Mouse (Mus musculus) embryonic facial prominence, embryonic 11.5 days (tissue): ENCODE data around the gene Sec22a. TPM values are rescaled to one million over a fixed set of nuclear protein-coding genes. Genes with fewer than 3 reads are reported as not detected.

Source experiments
- ATAC-seq: fragments of 200-750 bp; cut with Nextera tagmentation; replicated peaks from 2 replicates; pipeline ENCODE4 v1.8.0; 2017; ENCODE audit warnings: low read depth; ENCODE audit not compliant: insufficient number of reproducible peaks, low FRiP score, low TSS enrichment
- DNase-seq: peaks from one replicate; pipeline ENCODE4 v3.0.0-alpha.2; 2015; ENCODE audit warnings: low spot score
- H3K27ac ChIP-seq: fragments of 300-500 bp; sonication (generic); replicated peaks from 2 replicates; pipeline ENCODE4 v1.5.1; 2014; ENCODE audit warnings: mild to moderate bottlenecking, low read depth, low read length, control low read depth
- H3K27me3 ChIP-seq: fragments of 300-500 bp; sonication (generic); 2 replicates; pipeline ENCODE4 v1.6.1; 2014; ENCODE audit warnings: mild to moderate bottlenecking, low read length, moderate library complexity, mixed read lengths; ENCODE audit not compliant: control insufficient read depth, insufficient read depth
- H3K36me3 ChIP-seq: fragments of 300-500 bp; sonication (generic); replicated peaks from 2 replicates; pipeline ENCODE4 v1.6.1; 2014; ENCODE audit warnings: low read depth, mild to moderate bottlenecking, low read length, moderate library complexity, mixed read lengths; ENCODE audit not compliant: control insufficient read depth, insufficient read depth
- H3K4me1 ChIP-seq: fragments of 300-500 bp; sonication (generic); 2 replicates; pipeline ENCODE4 v1.6.1; 2014; ENCODE audit warnings: low read length, mixed read lengths; ENCODE audit not compliant: control insufficient read depth, insufficient read depth
- H3K4me2 ChIP-seq: fragments of 300-500 bp; sonication (generic); 2 replicates; pipeline ENCODE4 v1.6.1; 2014; ENCODE audit warnings: low read depth, mild to moderate bottlenecking, control low read depth, low read length, moderate library complexity
- H3K4me3 ChIP-seq: fragments of 300-500 bp; sonication (generic); 2 replicates; pipeline ENCODE4 v1.5.1; 2014; ENCODE audit warnings: low read depth, low read length, control low read depth
- H3K9ac ChIP-seq: fragments of 300-500 bp; sonication (generic); replicated peaks from 2 replicates; pipeline ENCODE4 v1.6.1; 2014; ENCODE audit warnings: mild to moderate bottlenecking, control low read depth, low read length
- H3K9me3 ChIP-seq: fragments of 300-500 bp; sonication (generic); replicated peaks from 2 replicates; pipeline ENCODE4 v1.6.1; 2016; ENCODE audit warnings: mild to moderate bottlenecking, low read length, inconsistent platforms, mixed read lengths; ENCODE audit not compliant: control insufficient read depth
- WGBS: fragments of 180-500 bp; shearing (Covaris S2); extraction: QIAGEN DNeasy Blood & Tissue Kit; methylation state at CpG from one replicate; pipeline ENCODE4 v1.1.7; 2014; 5-methylcytosine and 5-hydroxymethylcytosine counted together
- polyA plus RNA-seq: library from polyadenylated mRNA; unstranded; fragments of >200 nt; fragmentation: Nextera tagmentation; extraction: Ambion mirVana; gene quantifications from 2 replicates; pipeline ENCODE4 v1.2.1, GENCODE M21; 2014

Gene Sec22a
- polyA plus RNA-seq, 1 experiment from 2014 or later, result 36.8 TPM

GRCm38 (mm10) chr16:35309634-35310033, 54.1 kb downstream of the Sec22a start:
- ATAC-seq (no peak), DNase-seq (no peak)
- Histone ChIP-seq H3K27ac (no peak overlapping the region), H3K4me1 (no peaks in the 10 kb centered on the region), H3K9ac (no peak overlapping the region), H3K4me3 (no peak overlapping the region), H3K9me3 (no peaks in the 10 kb centered on the region), H3K36me3 (no peaks in the 10 kb centered on the region; the same call in 1 of the 2 replicates), H3K4me2 (no peak overlapping the region), H3K27me3 (no peaks in the 10 kb centered on the region)
- 82% methylated on average over 4 of the region's 4 CpGs for WGBS

- 82% methylated on average over 6 of the region's 6 CpGs for WGBS
- Histone ChIP-seq H3K4me2 (no peak overlapping the region), H3K4me3 (no peak overlapping the region), H3K4me1 (no peaks in the 10 kb centered on the region), H3K9ac (no peak overlapping the region), H3K36me3 (no peaks in the 10 kb centered on the region; the same call in 1 of the 2 replicates), H3K9me3 (no peaks in the 10 kb centered on the region), H3K27ac (no peak overlapping the region), H3K27me3 (no peaks in the 10 kb centered on the region)
- DNase-seq, result no peak
- ATAC-seq, result no peak
These were observed 55.1 kb downstream of the Sec22a start for GRCm38 (mm10) chr16:35308486-35309143.

GRCm38 (mm10) chr16:35308016-35308415, 55.7 kb downstream of the Sec22a start:
- H3K27ac ChIP-seq, result no peak overlapping the region
- no peaks in the 10 kb centered on the region for H3K27me3 ChIP-seq
- no peaks in the 10 kb centered on the region for H3K4me1 ChIP-seq
- no peak for DNase-seq
- no peak for ATAC-seq
- WGBS, result 80% methylated on average over 6 of the region's 6 CpGs
- H3K4me2 ChIP-seq, result no peak overlapping the region
- no peaks in the 10 kb centered on the region for H3K9me3 ChIP-seq
- H3K36me3 ChIP-seq, result no peaks in the 10 kb centered on the region
- H3K4me3 ChIP-seq, result no peak overlapping the region
- no peak overlapping the region for H3K9ac ChIP-seq

GRCm38 (mm10) chr16:35307331-35307730, 56.4 kb downstream of the Sec22a start:
- Histone ChIP-seq H3K4me3 (no peak overlapping the region), H3K4me2 (no peak overlapping the region), H3K27ac (no peak overlapping the region), H3K27me3 (no peaks in the 10 kb centered on the region), H3K9me3 (no peaks in the 10 kb centered on the region), H3K4me1 (no peaks in the 10 kb centered on the region), H3K9ac (no peak overlapping the region), H3K36me3 (no peaks in the 10 kb centered on the region)
- WGBS, result 72% methylated on average over 2 of the region's 2 CpGs
- DNase-seq (no peak), ATAC-seq (no peak)

GRCm38 (mm10) chr16:35306631-35307030, 57.1 kb downstream of the Sec22a start:
- Histone ChIP-seq H3K4me3 (no peak overlapping the region), H3K27ac (no peak overlapping the region), H3K9ac (no peak overlapping the region), H3K4me1 (no peaks in the 10 kb centered on the region), H3K4me2 (no peak overlapping the region), H3K36me3 (no peaks in the 10 kb centered on the region), H3K27me3 (no peaks in the 10 kb centered on the region), H3K9me3 (no peaks in the 10 kb centered on the region)
- WGBS, result 82% methylated on average over 2 of the region's 2 CpGs
- no peak for ATAC-seq
- DNase-seq, result no peak

- Histone ChIP-seq H3K36me3 (no peaks in the 10 kb centered on the region), H3K4me2 (no peak overlapping the region), H3K4me1 (no peaks in the 10 kb centered on the region), H3K9ac (no peak overlapping the region), H3K9me3 (no peaks in the 10 kb centered on the region), H3K4me3 (no peak overlapping the region), H3K27ac (no peak overlapping the region), H3K27me3 (no peaks in the 10 kb centered on the region)
- ATAC-seq (no peak), DNase-seq (no peak)
- 81% methylated on average over 7 of the region's 7 CpGs for WGBS
These were observed 58.5 kb downstream of the Sec22a start for GRCm38 (mm10) chr16:35305226-35305625.

GRCm38 (mm10) chr16:35304416-35304815, 59.3 kb downstream of the Sec22a start:
- no peak for DNase-seq
- Histone ChIP-seq H3K4me2 (no peak overlapping the region), H3K27me3 (no peaks in the 10 kb centered on the region), H3K4me1 (no peaks in the 10 kb centered on the region), H3K36me3 (no peaks in the 10 kb centered on the region), H3K27ac (no peak overlapping the region), H3K9ac (no peak overlapping the region), H3K4me3 (no peak overlapping the region), H3K9me3 (no peaks in the 10 kb centered on the region)
- WGBS, result 87% methylated on average over 5 of the region's 5 CpGs
- no peak for ATAC-seq

GRCm38 (mm10) chr16:35303721-35304120, 60.0 kb downstream of the Sec22a start:
- Histone ChIP-seq H3K27ac (no peak overlapping the region), H3K36me3 (no peaks in the 10 kb centered on the region), H3K4me2 (no peak overlapping the region), H3K4me1 (no peaks in the 10 kb centered on the region), H3K9me3 (no peaks in the 10 kb centered on the region), H3K9ac (no peak overlapping the region), H3K4me3 (no peak overlapping the region), H3K27me3 (no peaks in the 10 kb centered on the region)
- WGBS, result 89% methylated on average over 6 of the region's 6 CpGs
- DNase-seq (no peak), ATAC-seq (no peak)
